Mouse (Mus musculus): ENCODE results near the gene BC049715. TPM values are rescaled to one million over a fixed set of nuclear protein-coding genes. Genes with fewer than 3 reads are reported as not detected.

BC049715 gene
- polyA plus RNA-seq, 1 experiment from 2014 or later = 0.93 TPM

GRCm38 (mm10) chr6:136852348-136852747 lies 24.9 kb downstream of the BC049715 start:
- Histone ChIP-seq H3K9ac (ENCODE audit: low read depth, low read length) (no peak overlapping the region), H3K4me2 (ENCODE audit: low read depth, low read length) (no peak overlapping the region)
- WGBS = 81% methylated on average over 4 of the region's 4 CpGs

DNA sequence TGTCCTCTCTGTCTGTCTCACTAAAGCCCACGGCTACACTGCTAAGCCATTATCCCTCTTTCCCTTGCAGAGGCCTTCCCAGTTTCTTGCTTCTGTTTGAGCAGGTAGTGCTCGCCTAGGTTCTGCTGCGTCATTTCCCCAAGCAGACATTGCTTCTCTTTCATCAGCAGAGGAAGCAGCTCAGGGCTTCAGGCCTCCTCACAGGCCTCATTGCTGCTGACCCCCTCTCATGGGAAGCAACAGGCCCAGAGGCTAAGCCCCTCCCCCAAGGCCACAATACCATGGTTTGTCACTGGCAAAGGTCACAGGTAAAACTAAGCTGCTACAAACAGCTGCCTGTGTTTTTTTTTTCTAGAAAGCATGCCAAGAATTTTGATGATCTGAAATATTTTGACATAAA lies 25.3 kb downstream of the BC049715 start:
- no peak for ATAC-seq
- no peak overlapping the region for H3K9ac ChIP-seq (ENCODE audit: low read depth, low read length)
- 52% methylated on average over 3 of the region's 3 CpGs for WGBS
- no peaks in the 10 kb centered on the region for H3K27me3 ChIP-seq (replicated peaks; ENCODE audit: control insufficient read depth, insufficient read depth, low read length)
- H3K4me3 ChIP-seq (ENCODE audit: low read length) = no peak overlapping the region
- no peak overlapping the region for H3K4me2 ChIP-seq (ENCODE audit: low read depth, low read length)
- no peaks in the 10 kb centered on the region for H3K36me3 ChIP-seq (ENCODE audit: control insufficient read depth, insufficient read depth, low read length)
- peaks cover 18% of the 10 kb centered on the region for H3K4me1 ChIP-seq (ENCODE audit: control insufficient read depth, insufficient read depth, low read length)
- H3K27ac ChIP-seq (ENCODE audit: low read length) = no peak overlapping the region
- H3K9me3 ChIP-seq (ENCODE audit: control insufficient read depth, low read length) = no peaks in the 10 kb centered on the region

More at GRCm38 (mm10) chr6:136852348-136852747, 24.9 kb downstream of the BC049715 start:
- H3K4me3 ChIP-seq (ENCODE audit: low read length) = no peak overlapping the region
- H3K4me1 ChIP-seq (ENCODE audit: control insufficient read depth, insufficient read depth, low read length) = peaks cover 14% of the 10 kb centered on the region
- ATAC-seq = no peak
- H3K27ac ChIP-seq (ENCODE audit: low read length) = no peak overlapping the region
- H3K27me3 ChIP-seq (replicated peaks; ENCODE audit: control insufficient read depth, insufficient read depth, low read length) = no peaks in the 10 kb centered on the region
- H3K9me3 ChIP-seq (ENCODE audit: control insufficient read depth, low read length) = no peaks in the 10 kb centered on the region
- H3K36me3 ChIP-seq (ENCODE audit: control insufficient read depth, insufficient read depth, low read length) = no peaks in the 10 kb centered on the region

DNA sequence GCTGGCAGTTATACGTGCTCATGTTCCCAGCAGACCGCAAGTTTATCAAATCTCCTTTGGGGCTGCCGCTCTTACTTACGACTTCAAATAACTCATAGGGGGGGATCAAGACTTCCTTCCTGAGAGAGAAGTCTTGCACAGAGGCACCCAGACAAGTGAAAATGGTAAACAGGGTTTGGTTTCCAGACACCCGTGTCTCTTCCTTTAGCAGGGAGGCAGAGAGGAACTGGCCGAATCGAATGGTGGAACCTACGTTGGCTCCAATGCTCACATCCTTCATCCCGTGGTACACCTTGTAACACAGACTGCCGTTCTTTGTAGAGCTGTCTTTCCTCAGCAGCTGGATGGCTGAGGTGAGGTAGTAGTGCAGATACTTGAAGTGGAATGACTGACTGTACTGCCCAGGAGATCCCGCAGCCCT lies 26.9 kb downstream of the BC049715 start:
- Histone ChIP-seq H3K9me3 (ENCODE audit: control insufficient read depth, low read length) (no peaks in the 10 kb centered on the region), H3K9ac (ENCODE audit: low read depth, low read length) (no peak overlapping the region), H3K4me3 (ENCODE audit: low read length) (no peak overlapping the region), H3K27ac (ENCODE audit: low read length) (no peak overlapping the region), H3K4me1 (ENCODE audit: control insufficient read depth, insufficient read depth, low read length) (peaks cover 21% of the 10 kb centered on the region), H3K4me2 (ENCODE audit: low read depth, low read length) (no peak overlapping the region), H3K36me3 (ENCODE audit: control insufficient read depth, insufficient read depth, low read length) (no peaks in the 10 kb centered on the region), H3K27me3 (replicated peaks; ENCODE audit: control insufficient read depth, insufficient read depth, low read length) (no peaks in the 10 kb centered on the region)
- 82% methylated on average over 11 of the region's 11 CpGs for WGBS
- no peak for ATAC-seq

GRCm38 (mm10) chr6:136855183-136855582 lies 27.8 kb downstream of the BC049715 start:
- Histone ChIP-seq H3K4me1 (ENCODE audit: control insufficient read depth, insufficient read depth, low read length) (peaks cover 21% of the 10 kb centered on the region), H3K9me3 (ENCODE audit: control insufficient read depth, low read length) (no peaks in the 10 kb centered on the region), H3K4me2 (ENCODE audit: low read depth, low read length) (no peak overlapping the region), H3K36me3 (ENCODE audit: control insufficient read depth, insufficient read depth, low read length) (no peaks in the 10 kb centered on the region), H3K27me3 (replicated peaks; ENCODE audit: control insufficient read depth, insufficient read depth, low read length) (no peaks in the 10 kb centered on the region), H3K9ac (ENCODE audit: low read depth, low read length) (no peak overlapping the region), H3K4me3 (ENCODE audit: low read length) (no peak overlapping the region), H3K27ac (ENCODE audit: low read length) (no peak overlapping the region)
- ATAC-seq = no peak
- 71% methylated on average over 2 of the region's 2 CpGs for WGBS

GRCm38 (mm10) chr6:136856071-136856636 lies 28.7 kb downstream of the BC049715 start:
- Histone ChIP-seq H3K9ac (ENCODE audit: low read depth, low read length) (peak overlapping the region; percentile 53), H3K36me3 (ENCODE audit: control insufficient read depth, insufficient read depth, low read length) (no peaks in the 10 kb centered on the region), H3K27ac (ENCODE audit: low read length) (peak overlapping the region; percentile 50), H3K9me3 (ENCODE audit: control insufficient read depth, low read length) (no peaks in the 10 kb centered on the region), H3K4me1 (ENCODE audit: control insufficient read depth, insufficient read depth, low read length) (peaks cover 21% of the 10 kb centered on the region), H3K4me3 (ENCODE audit: low read length) (peak overlapping the region; percentile 13; the same call in 1 of the 2 replicates), H3K4me2 (ENCODE audit: low read depth, low read length) (peak overlapping the region; percentile 14), H3K27me3 (replicated peaks; ENCODE audit: control insufficient read depth, insufficient read depth, low read length) (no peaks in the 10 kb centered on the region)
- WGBS = 42% methylated on average over 14 of the region's 14 CpGs
- peak; percentile 41; the same call in 1 of the 2 replicates for ATAC-seq

GRCm38 (mm10) chr6:136857186-136857872 lies 29.9 kb downstream of the BC049715 start, which contains the start of gene Art4:
Gene Art4, minus strand, starts transcription at chr6:136857733.
- Histone ChIP-seq H3K9ac (ENCODE audit: low read depth, low read length) (peak within 1 kb of the TSS; percentile 55; the same call in 1 of the 2 replicates), H3K4me3 (ENCODE audit: low read length) (peak within 1 kb of the TSS; percentile 4; the same call in 1 of the 2 replicates), H3K9me3 (ENCODE audit: control insufficient read depth, low read length) (no peaks in the 10 kb centered on the region), H3K36me3 (ENCODE audit: control insufficient read depth, insufficient read depth, low read length) (no peaks in the 10 kb centered on the region), H3K4me1 (ENCODE audit: control insufficient read depth, insufficient read depth, low read length) (peaks cover 21% of the 10 kb centered on the region), H3K27ac (ENCODE audit: low read length) (peak within 1 kb of the TSS; percentile 74), H3K4me2 (ENCODE audit: low read depth, low read length) (peak within 1 kb of the TSS; percentile 15), H3K27me3 (replicated peaks; ENCODE audit: control insufficient read depth, insufficient read depth, low read length) (no peaks in the 10 kb centered on the region)
- ATAC-seq = peak; percentile 86
- 49% methylated on average over 18 of the region's 18 CpGs for WGBS

DNA sequence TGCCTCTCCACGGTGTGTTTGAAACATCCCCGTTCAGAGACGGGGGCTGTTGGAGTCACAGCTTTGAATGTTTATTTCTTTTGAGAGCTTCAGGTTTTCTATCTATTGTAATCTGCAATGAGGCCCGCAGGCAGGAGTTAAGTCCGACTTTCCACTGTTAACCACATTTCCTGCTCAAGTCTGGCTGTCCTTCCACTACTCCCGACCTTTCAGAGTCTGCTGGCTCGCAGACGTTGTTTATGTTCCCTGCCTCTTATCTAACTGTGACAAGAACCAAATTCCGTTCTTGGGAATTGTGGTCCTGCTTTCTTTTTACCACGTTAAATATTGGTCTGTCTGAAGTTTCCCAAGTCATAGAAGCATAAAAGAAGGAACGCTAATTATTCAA lies 30.4 kb downstream of the BC049715 start:
- 18% methylated on average over 11 of the region's 11 CpGs for WGBS
- peak overlapping the region; percentile 15 for H3K4me2 ChIP-seq (ENCODE audit: low read depth, low read length)
- H3K9ac ChIP-seq (ENCODE audit: low read depth, low read length) = peak overlapping the region; percentile 55; the same call in 1 of the 2 replicates
- peaks cover 17% of the 10 kb centered on the region for H3K4me1 ChIP-seq (ENCODE audit: control insufficient read depth, insufficient read depth, low read length)
- no peaks in the 10 kb centered on the region for H3K27me3 ChIP-seq (replicated peaks; ENCODE audit: control insufficient read depth, insufficient read depth, low read length)
- no peaks in the 10 kb centered on the region for H3K36me3 ChIP-seq (ENCODE audit: control insufficient read depth, insufficient read depth, low read length)
- 0 out of 2 replicates have a peak overlapping the region, but pooled peaks have one; percentile 4 for H3K4me3 ChIP-seq (ENCODE audit: low read length)
- no peaks in the 10 kb centered on the region for H3K9me3 ChIP-seq (ENCODE audit: control insufficient read depth, low read length)
- peak overlapping the region; percentile 74 for H3K27ac ChIP-seq (ENCODE audit: low read length)
- peak; percentile 64 for ATAC-seq

GRCm38 (mm10) chr6:136858420-136858819 lies 31.0 kb downstream of the BC049715 start:
- WGBS = 46% methylated on average over 8 of the region's 8 CpGs

GRCm38 (mm10) chr6:136861020-136861419 lies 33.6 kb downstream of the BC049715 start:
- Histone ChIP-seq H3K4me1 (ENCODE audit: control insufficient read depth, insufficient read depth, low read length) (peaks cover 15% of the 10 kb centered on the region), H3K27ac (ENCODE audit: low read length) (no peak overlapping the region), H3K27me3 (replicated peaks; ENCODE audit: control insufficient read depth, insufficient read depth, low read length) (no peaks in the 10 kb centered on the region), H3K4me2 (ENCODE audit: low read depth, low read length) (no peak overlapping the region), H3K9ac (ENCODE audit: low read depth, low read length) (no peak overlapping the region), H3K36me3 (ENCODE audit: control insufficient read depth, insufficient read depth, low read length) (no peaks in the 10 kb centered on the region), H3K9me3 (ENCODE audit: control insufficient read depth, low read length) (no peaks in the 10 kb centered on the region), H3K4me3 (ENCODE audit: low read length) (no peak overlapping the region)
- ATAC-seq = 0 out of 2 replicates have a peak, but pooled peaks have one; percentile 27
- WGBS = 47% methylated on average over 9 of the region's 9 CpGs

More at GRCm38 (mm10) chr6:136858420-136858819, 31.0 kb downstream of the BC049715 start:
- H3K4me3 ChIP-seq (ENCODE audit: low read length) = no peak overlapping the region
- no peak for ATAC-seq
- no peak overlapping the region for H3K9ac ChIP-seq (ENCODE audit: low read depth, low read length)
- no peaks in the 10 kb centered on the region for H3K9me3 ChIP-seq (ENCODE audit: control insufficient read depth, low read length)
- H3K27ac ChIP-seq (ENCODE audit: low read length) = peak overlapping the region; percentile 43; the same call in 1 of the 2 replicates
- no peak overlapping the region for H3K4me2 ChIP-seq (ENCODE audit: low read depth, low read length)
- H3K36me3 ChIP-seq (ENCODE audit: control insufficient read depth, insufficient read depth, low read length) = no peaks in the 10 kb centered on the region
- H3K27me3 ChIP-seq (replicated peaks; ENCODE audit: control insufficient read depth, insufficient read depth, low read length) = no peaks in the 10 kb centered on the region
- peaks cover 17% of the 10 kb centered on the region for H3K4me1 ChIP-seq (ENCODE audit: control insufficient read depth, insufficient read depth, low read length)
